Mouse (Mus musculus): ENCODE results near the gene Mok.

The Mok gene

DNA sequence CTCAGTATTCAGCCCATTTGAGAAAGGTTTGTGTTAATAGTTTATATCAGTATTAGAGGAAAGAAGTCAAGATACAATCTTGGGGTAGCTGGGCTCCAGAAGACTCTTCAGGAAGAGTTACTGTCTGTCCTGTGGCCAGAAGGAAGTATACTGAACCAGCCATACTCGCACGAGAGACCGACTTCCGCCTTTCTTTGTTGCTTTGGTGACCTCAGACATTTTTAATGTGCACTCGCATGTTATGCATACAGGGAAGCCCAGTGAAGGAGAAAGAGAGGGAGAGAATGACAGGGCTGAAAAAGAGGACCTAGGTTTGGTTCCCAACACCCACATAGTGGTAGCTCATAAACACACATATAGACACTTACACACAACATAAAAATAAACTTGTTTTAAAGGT, 76.2 kb downstream of the Mok start:
- no peak for DNase-seq

DNA sequence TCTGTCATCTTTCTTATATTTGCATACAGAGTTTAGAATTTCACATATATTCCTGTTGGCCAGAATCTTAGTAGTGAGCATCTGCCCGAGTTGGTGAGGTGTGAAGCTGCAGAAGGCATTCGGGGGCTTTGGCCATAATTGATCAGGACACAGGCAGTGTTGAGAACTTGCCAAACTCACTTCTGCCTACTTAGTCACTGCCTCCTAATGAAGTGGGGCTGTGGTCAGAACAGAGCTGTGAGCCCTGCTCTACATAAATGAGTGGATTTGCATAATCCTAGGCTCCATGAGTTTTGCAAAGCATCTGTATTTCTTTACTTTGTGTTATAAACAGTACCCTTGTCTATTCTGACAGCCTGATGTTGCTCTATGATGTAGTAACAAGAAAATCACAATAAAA, 78.4 kb downstream of the Mok start:
- no peak for DNase-seq

DNA sequence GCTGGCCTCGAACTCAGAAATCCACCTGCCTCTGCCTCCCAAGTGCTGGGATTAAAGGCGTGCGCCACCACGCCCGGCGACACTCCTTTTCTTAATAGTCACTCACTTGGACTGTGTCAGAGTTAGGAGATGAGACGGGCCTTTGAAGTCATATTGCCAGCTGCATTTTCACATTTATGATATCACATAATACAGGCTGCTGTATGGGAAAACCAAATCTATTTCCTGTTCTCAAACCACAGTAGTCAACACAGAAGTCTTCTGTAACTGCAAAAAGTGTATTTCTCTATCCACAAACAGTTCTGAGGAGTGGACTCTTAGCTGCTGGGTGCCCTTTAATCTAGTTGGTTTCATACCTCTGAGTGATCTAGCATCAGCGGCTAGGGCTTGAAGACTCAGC, 81.8 kb downstream of the Mok start:
- no peak for DNase-seq

Measured in heart, adult 11 months (tissue).